Mouse (Mus musculus): Measurements from ENCODE around the gene Ssxa1.
"Not testable (repeated sequence)": the region's sequence is repeated elsewhere in the genome, so short reads cannot be mapped to it uniquely, and the experiment has no call there.

The Ssxa1 gene

DNA sequence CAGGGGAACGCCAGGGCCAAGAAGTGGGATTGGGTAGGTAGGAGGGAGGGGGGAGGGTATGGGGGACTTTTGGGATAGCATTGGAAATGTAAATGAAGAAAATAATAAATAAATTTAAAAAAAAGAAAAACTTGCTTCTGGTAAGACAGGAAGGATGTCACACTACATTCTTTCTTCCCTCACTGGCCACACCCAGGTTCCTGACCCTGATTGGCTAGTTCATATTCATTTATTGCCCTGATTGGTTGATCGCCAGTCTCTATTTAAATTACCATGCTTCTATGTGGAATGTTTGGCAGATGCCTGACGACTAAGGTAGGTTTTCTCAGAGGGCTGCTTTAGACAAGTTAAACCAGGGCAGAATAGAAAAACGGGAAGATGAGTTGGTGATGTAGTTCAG, at the start of gene Ssxa1:
TSS of gene Ssxa1 (plus strand) at position 301 of the 400 bp plus-strand sequence.
- in situ Hi-C loops (cut with MboI; ENCODE audit: unreplicated experiment in 2 of 2) = no loop called here

DNA sequence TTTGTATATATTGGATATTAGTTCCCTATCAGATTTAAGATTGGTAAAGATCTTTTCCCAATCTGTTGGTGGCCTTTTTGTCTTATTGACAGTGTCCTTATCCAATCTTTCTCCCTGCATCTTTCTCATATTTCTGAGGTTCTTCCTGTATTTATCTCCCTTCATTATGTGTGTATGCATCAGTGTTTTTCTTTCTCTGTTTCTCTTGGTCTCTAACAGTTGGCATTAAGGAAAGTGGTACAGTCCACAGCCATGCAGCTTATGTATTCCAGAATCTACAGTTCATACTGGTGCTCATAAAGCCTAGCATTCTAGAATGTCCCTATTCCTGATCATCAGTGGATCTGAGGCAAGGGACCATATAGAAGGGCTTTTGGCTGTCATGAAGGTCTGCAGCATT, 47.5 kb upstream of the Ssxa1 start, which contains the start of gene Spaca5:
TSS of gene Spaca5 (plus strand) at position 301 of the 400 bp plus-strand sequence.
- in situ Hi-C loops (cut with MboI; ENCODE audit: unreplicated experiment in 2 of 2) = loop anchor here in 1 of 2 experiments (25.0 kb wide), 1 partner anchor 231 kb away; no protein-coding TSS in a partner anchor

DNA sequence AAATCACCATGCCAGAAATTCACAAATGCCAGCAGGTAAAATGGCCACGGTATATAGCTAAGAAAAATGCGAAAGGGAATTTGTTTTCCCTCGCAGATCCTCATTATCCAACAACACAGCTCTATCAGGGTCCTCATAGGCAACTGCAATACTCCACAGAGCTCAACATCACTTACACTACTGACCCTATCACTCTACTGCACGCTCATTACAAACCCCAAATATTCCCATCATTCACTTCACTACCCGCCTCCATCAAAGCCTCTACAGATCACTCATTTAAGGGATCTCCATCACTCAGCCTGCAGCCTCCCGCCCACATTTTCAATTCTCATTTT, 27.0 kb upstream of the Ssxa1 start:
- in situ Hi-C loops (cut with MboI; ENCODE audit: unreplicated experiment in 2 of 2) = no loop called here

DNA sequence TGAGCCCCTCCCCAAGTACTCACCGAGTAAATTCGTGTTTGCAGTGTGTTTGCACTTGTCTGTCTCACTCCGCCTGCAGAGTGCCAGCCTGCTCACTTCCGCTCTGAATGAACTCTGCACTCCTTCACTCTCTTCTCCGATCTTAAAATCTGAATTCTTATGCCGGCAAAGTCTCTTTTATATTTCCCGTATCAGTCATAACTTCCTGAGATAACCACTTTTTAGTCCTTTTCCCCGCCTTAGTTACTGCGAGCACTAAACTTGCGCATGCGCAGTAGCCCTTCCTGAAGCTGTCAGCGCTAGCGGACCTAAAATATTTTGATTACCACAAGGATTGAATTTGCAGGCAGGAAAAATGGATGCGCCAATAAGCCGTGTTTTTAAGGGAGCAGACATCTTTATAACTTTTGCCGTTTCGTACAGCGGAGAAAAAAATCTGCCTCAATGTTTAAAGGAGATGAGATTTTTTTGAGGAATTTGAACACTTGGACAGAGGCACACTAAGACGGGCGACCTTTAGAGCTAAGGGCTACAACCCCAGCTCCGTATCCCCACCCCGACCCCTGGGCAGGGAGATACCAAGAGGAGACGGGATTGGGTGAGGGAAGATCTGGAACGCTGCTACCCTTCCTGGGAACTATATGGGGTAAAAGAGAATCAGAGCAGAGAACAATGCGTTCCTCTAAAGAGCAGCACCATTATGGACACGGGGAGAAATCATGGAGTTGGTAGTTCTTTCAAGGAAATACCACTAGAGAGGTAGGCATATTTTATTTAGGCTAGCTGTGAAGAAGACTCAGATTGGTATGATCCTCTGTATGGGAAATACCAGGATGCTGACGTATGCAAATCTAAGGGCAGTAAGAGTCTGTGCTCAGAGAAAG, 26.4 kb upstream of the Ssxa1 start, which contains the start of gene Zfp300:
TSS of gene Zfp300 (minus strand) at position 545 of the 884 bp plus-strand sequence.
- in situ Hi-C loops (cut with MboI; ENCODE audit: unreplicated experiment in 2 of 2) = no loop called here

DNA sequence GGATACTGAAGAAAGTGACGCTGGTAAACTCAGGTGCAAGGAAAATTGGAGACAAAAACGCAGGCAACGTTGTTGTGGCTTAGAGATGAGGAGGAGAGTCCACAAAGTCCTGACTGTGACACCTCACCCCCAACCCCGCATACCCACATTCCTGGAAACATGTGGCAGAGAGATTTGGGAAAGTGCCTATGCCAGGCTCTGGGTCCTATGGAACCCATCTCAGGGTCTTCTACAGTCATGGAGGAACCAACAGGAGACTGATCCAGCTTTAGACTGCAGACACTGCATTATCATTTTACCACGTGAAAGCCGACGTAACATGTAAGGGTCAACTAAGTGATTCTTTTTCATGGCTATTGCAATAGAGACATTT, 25.8 kb upstream of the Ssxa1 start:
- in situ Hi-C loops (cut with MboI; ENCODE audit: unreplicated experiment in 2 of 2) = no loop called here

DNA sequence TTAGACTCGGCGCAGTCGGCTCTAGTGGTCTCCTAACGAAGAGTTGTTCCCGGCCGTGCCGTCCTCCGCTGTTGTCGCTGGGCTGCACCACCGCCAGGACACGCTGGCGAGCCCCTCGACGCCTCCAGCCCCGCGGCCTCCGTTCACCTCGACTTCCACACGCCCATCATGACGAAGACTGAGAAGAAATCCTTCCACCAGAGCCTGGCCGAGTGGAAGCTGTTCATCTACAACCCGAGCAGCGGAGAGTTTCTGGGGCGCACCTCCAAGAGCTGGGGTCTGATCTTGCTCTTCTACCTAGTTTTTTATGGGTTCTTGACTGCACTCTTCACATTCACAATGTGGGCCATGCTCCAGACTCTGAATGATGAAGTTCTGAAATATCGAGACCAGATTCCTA, 31.1 kb downstream of the Ssxa1 start:
- in situ Hi-C loops (cut with MboI; ENCODE audit: unreplicated experiment in 2 of 2) = not testable (repeated sequence)
